Mouse (Mus musculus): Measurements from ENCODE around the gene Cdkal1. TPM values are rescaled to one million over a fixed set of nuclear protein-coding genes. Genes with fewer than 3 reads are reported as not detected.

Cdkal1 gene
- total and polyA plus RNA-seq, 3 experiments, result 8.7 to 13.7 (median 9.5) TPM

GRCm38 (mm10) chr13:29565710-29566109 lies 289.8 kb downstream of the Cdkal1 start:
- dilution Hi-C loops (cut with MboI; ENCODE audit: extremely low pct_ligation_motif_present, extremely low pct_unique_long_range_greater_than_20kb, low sequenced_read_pairs), result no loop called here
- no peak for DNase-seq (ENCODE audit: extremely low read depth)
- Histone ChIP-seq H3K36me3 (replicated peaks in 1 of 2; ENCODE audit: control insufficient read depth in 1 of 2, insufficient read depth in 1 of 2, low read length in 1 of 2) (no peaks in the 10 kb centered on the region), H3K4me1 (ENCODE audit: control insufficient read depth in 1 of 2, insufficient read depth in 2 of 2) (peaks cover 8 to 23% of the 10 kb centered on the region in 2 experiments), H3K9me3 (replicated peaks; ENCODE audit: low read length) (no peaks in the 10 kb centered on the region), H3K9ac (ENCODE audit: insufficient read depth, low read depth) (0 out of 2 replicates have a peak overlapping the region, but pooled peaks have one; percentile 27), H3K4me3 (replicated peaks in 1 of 3; ENCODE audit: low read depth in 2 of 3, low read length in 2 of 3, poor library complexity in 1 of 3) (no peak overlapping the region), H3K4me2 (ENCODE audit: insufficient read depth, low read depth, poor library complexity, severe bottlenecking) (peak overlapping the region; percentile 50), H3K27me3 (replicated peaks) (no peaks in the 10 kb centered on the region), H3K27ac (ENCODE audit: insufficient read depth, low read depth) (peak overlapping the region; percentile 13; the same call in 1 of the 2 replicates), H3K79me2 (replicated peaks; ENCODE audit: control insufficient read depth, extremely low read depth, insufficient read depth, poor library complexity, severe bottlenecking) (no peaks in the 10 kb centered on the region)
- in situ Hi-C loops (cut with MboI; ENCODE audit: low pct_ligation_motif_present, low pct_unique_long_range_greater_than_20kb, low sequenced_read_pairs), result no loop called here
- 0 out of 2 replicates have a peak, but pooled peaks have one; percentile 80 for TF ChIP-seq CHD1 (IDR thresholded peaks at IDR 0.05; ENCODE audit: low read depth, low read length)
- TF ChIP-seq ZKSCAN1 (IDR thresholded peaks at IDR 0.05; ENCODE audit: borderline replicate concordance, low read depth, low read length), result no peak
- no peak for TF ChIP-seq MYC (IDR thresholded peaks at IDR 0.05; ENCODE audit: low read depth, low read length)

GRCm38 (mm10) chr13:29559188-29559587 lies 296.3 kb downstream of the Cdkal1 start:
- Histone ChIP-seq H3K9me3 (replicated peaks; ENCODE audit: low read length) (peaks cover 2% of the 10 kb centered on the region), H3K27ac (ENCODE audit: insufficient read depth, low read depth) (no peak overlapping the region), H3K9ac (ENCODE audit: insufficient read depth, low read depth) (no peak overlapping the region), H3K27me3 (replicated peaks) (no peaks in the 10 kb centered on the region), H3K79me2 (replicated peaks; ENCODE audit: control insufficient read depth, extremely low read depth, insufficient read depth, poor library complexity, severe bottlenecking) (no peaks in the 10 kb centered on the region), H3K4me1 (ENCODE audit: control insufficient read depth in 1 of 2, insufficient read depth in 2 of 2) (no peaks in the 10 kb centered on the region), H3K4me2 (ENCODE audit: insufficient read depth, low read depth, poor library complexity, severe bottlenecking) (no peak overlapping the region), H3K4me3 (replicated peaks in 1 of 3; ENCODE audit: low read depth in 2 of 3, low read length in 2 of 3, poor library complexity in 1 of 3) (no peak overlapping the region), H3K36me3 (replicated peaks in 1 of 2; ENCODE audit: control insufficient read depth in 1 of 2, insufficient read depth in 1 of 2, low read length in 1 of 2) (peaks cover 0 to 6% of the 10 kb centered on the region in 2 experiments)
- no peak for DNase-seq (ENCODE audit: extremely low read depth)
- dilution Hi-C loops (cut with MboI; ENCODE audit: extremely low pct_ligation_motif_present, extremely low pct_unique_long_range_greater_than_20kb, low sequenced_read_pairs), result no loop called here
- in situ Hi-C loops (cut with MboI; ENCODE audit: low pct_ligation_motif_present, low pct_unique_long_range_greater_than_20kb, low sequenced_read_pairs), result no loop called here
- TF ChIP-seq E2F4 (IDR thresholded peaks at IDR 0.05; ENCODE audit: insufficient replicate concordance, low read depth, low read length) (no peak), MAZ (IDR thresholded peaks at IDR 0.05; ENCODE audit: low read depth, low read length) (no peak), MEF2A (IDR thresholded peaks at IDR 0.05; ENCODE audit: borderline replicate concordance, low read depth, low read length) (no peak), CHD1 (IDR thresholded peaks at IDR 0.05; ENCODE audit: low read depth, low read length) (no peak), JUN (IDR thresholded peaks at IDR 0.05; ENCODE audit: insufficient read depth, low read depth, low read length) (no peak), POLR2A (IDR thresholded peaks at IDR 0.05; ENCODE audit: low read depth, low read length) (no peak), CTCF (conservative IDR thresholded peaks at IDR 0.05 in 1 of 2, IDR thresholded peaks at IDR 0.05 in 1 of 2; ENCODE audit: low read depth in 2 of 2, low read length in 2 of 2) (no peak), KAT2A (IDR thresholded peaks at IDR 0.05; ENCODE audit: insufficient replicate concordance, low read length) (no peak), ELF1 (IDR thresholded peaks at IDR 0.05; ENCODE audit: low read depth, low read length) (no peak), JUND (conservative IDR thresholded peaks at IDR 0.05; ENCODE audit: low read depth, low read length) (no peak), USF1 (IDR thresholded peaks at IDR 0.05; ENCODE audit: low read depth, low read length) (no peak), EP300 (IDR thresholded peaks at IDR 0.05; ENCODE audit: low read length) (no peak), TBP (conservative IDR thresholded peaks at IDR 0.05; ENCODE audit: low read depth, low read length) (no peak), RCOR1 (conservative IDR thresholded peaks at IDR 0.05; ENCODE audit: low read depth, low read length) (no peak), SMC3 (IDR thresholded peaks at IDR 0.05; ENCODE audit: low read depth, low read length) (no peak), TCF12 (IDR thresholded peaks at IDR 0.05; ENCODE audit: low read depth, low read length) (no peak), MXI1 (IDR thresholded peaks at IDR 0.05; ENCODE audit: low read depth, low read length) (no peak), CHD2 (IDR thresholded peaks at IDR 0.05; ENCODE audit: low read length) (no peak)
